Mouse (Mus musculus): ENCODE measurements around the gene Stt3a. TPM values are rescaled to one million over a fixed set of nuclear protein-coding genes. Genes with fewer than 3 reads are reported as not detected.
A peak's percentile ranks its signal among the peaks of the same experiment; 100 is the strongest.

The Stt3a gene
- polyA plus RNA-seq, 1 experiment from 2014 or later, result 155 TPM

- peak within 1 kb of the TSS; percentile 94 for H3K9ac ChIP-seq (ENCODE audit: low read length)
- H3K4me2 ChIP-seq, result peak within 1 kb of the TSS; percentile 83
- H3K27me3 ChIP-seq (ENCODE audit: control insufficient read depth, insufficient read depth, low read length), result no peaks in the 10 kb centered on the region
- peak; percentile 100 for DNase-seq (ENCODE audit: low spot score, missing footprints)
- peak; percentile 100 for ATAC-seq (ENCODE audit: low FRiP score)
- peak within 1 kb of the TSS; percentile 86 for H3K4me3 ChIP-seq (ENCODE audit: low read depth, low read length)
- H3K4me1 ChIP-seq (ENCODE audit: control insufficient read depth, insufficient read depth, low read length), result peaks cover 11% of the 10 kb centered on the region
- WGBS, result under 1% methylated on average over 66 of the region's 66 CpGs
- no peak within 1 kb of the TSS for H3K27ac ChIP-seq (ENCODE audit: low read depth, low read length)
- H3K36me3 ChIP-seq (ENCODE audit: control insufficient read depth, insufficient read depth, low read length), result no peaks in the 10 kb centered on the region
- no peaks in the 10 kb centered on the region for H3K9me3 ChIP-seq (ENCODE audit: control insufficient read depth, low read length)
Measured at GRCm38 (mm10) chr9:36796781-36797555, 29.5 kb upstream of the Stt3a start, which contains the start of gene Ei24. Ei24 (minus strand) TSS chr9:36797393.

- Histone ChIP-seq H3K27ac (ENCODE audit: low read depth, low read length) (no peak overlapping the region), H3K27me3 (ENCODE audit: control insufficient read depth, insufficient read depth, low read length) (no peaks in the 10 kb centered on the region), H3K4me3 (ENCODE audit: low read depth, low read length) (peak overlapping the region; percentile 86), H3K9me3 (ENCODE audit: control insufficient read depth, low read length) (no peaks in the 10 kb centered on the region), H3K4me1 (ENCODE audit: control insufficient read depth, insufficient read depth, low read length) (peaks cover 11% of the 10 kb centered on the region), H3K4me2 (peak overlapping the region; percentile 83), H3K36me3 (ENCODE audit: control insufficient read depth, insufficient read depth, low read length) (0 out of 2 replicates have a peak, but pooled peaks cover 2% of the 10 kb centered on the region), H3K9ac (ENCODE audit: low read length) (peak overlapping the region; percentile 94)
- WGBS, result 25% methylated on average over 5 of the region's 5 CpGs
- no peak for ATAC-seq (ENCODE audit: low FRiP score)
- no peak for DNase-seq (ENCODE audit: low spot score, missing footprints)
Measured at GRCm38 (mm10) chr9:36796224-36796623, 28.7 kb upstream of the Stt3a start.

GRCm38 (mm10) chr9:36795556-36795955, 28.1 kb upstream of the Stt3a start:
- WGBS, result 81% methylated on average over 1 of the region's 1 CpGs
- DNase-seq (ENCODE audit: low spot score, missing footprints) (no peak), ATAC-seq (ENCODE audit: low FRiP score) (no peak)
- H3K9me3 ChIP-seq (ENCODE audit: control insufficient read depth, low read length), result no peaks in the 10 kb centered on the region
- no peak overlapping the region for H3K4me2 ChIP-seq
- H3K4me1 ChIP-seq (ENCODE audit: control insufficient read depth, insufficient read depth, low read length), result peaks cover 11% of the 10 kb centered on the region
- no peaks in the 10 kb centered on the region for H3K27me3 ChIP-seq (ENCODE audit: control insufficient read depth, insufficient read depth, low read length)
- no peak overlapping the region for H3K27ac ChIP-seq (ENCODE audit: low read depth, low read length)
- H3K4me3 ChIP-seq (ENCODE audit: low read depth, low read length), result no peak overlapping the region
- no peak overlapping the region for H3K9ac ChIP-seq (ENCODE audit: low read length)
- peaks cover 5% of the 10 kb centered on the region; the same call in 1 of the 2 replicates for H3K36me3 ChIP-seq (ENCODE audit: control insufficient read depth, insufficient read depth, low read length)

- Histone ChIP-seq H3K4me2 (no peak overlapping the region), H3K27me3 (ENCODE audit: control insufficient read depth, insufficient read depth, low read length) (no peaks in the 10 kb centered on the region), H3K9me3 (ENCODE audit: control insufficient read depth, low read length) (no peaks in the 10 kb centered on the region), H3K36me3 (ENCODE audit: control insufficient read depth, insufficient read depth, low read length) (peaks cover 8% of the 10 kb centered on the region), H3K9ac (ENCODE audit: low read length) (no peak overlapping the region), H3K4me3 (ENCODE audit: low read depth, low read length) (no peak overlapping the region), H3K4me1 (ENCODE audit: control insufficient read depth, insufficient read depth, low read length) (peaks cover 11% of the 10 kb centered on the region), H3K27ac (ENCODE audit: low read depth, low read length) (no peak overlapping the region)
- 88% methylated on average over 2 of the region's 2 CpGs for WGBS
- ATAC-seq (ENCODE audit: low FRiP score), result no peak
- no peak for DNase-seq (ENCODE audit: low spot score, missing footprints)
Measured at GRCm38 (mm10) chr9:36794487-36794886, 27.0 kb upstream of the Stt3a start.

GRCm38 (mm10) chr9:36792191-36792590, 24.7 kb upstream of the Stt3a start:
- Histone ChIP-seq H3K27ac (ENCODE audit: low read depth, low read length) (no peak overlapping the region), H3K27me3 (ENCODE audit: control insufficient read depth, insufficient read depth, low read length) (no peaks in the 10 kb centered on the region), H3K36me3 (ENCODE audit: control insufficient read depth, insufficient read depth, low read length) (peaks cover 22% of the 10 kb centered on the region), H3K9ac (ENCODE audit: low read length) (no peak overlapping the region), H3K4me1 (ENCODE audit: control insufficient read depth, insufficient read depth, low read length) (peaks cover 11% of the 10 kb centered on the region), H3K4me3 (ENCODE audit: low read depth, low read length) (no peak overlapping the region), H3K4me2 (no peak overlapping the region), H3K9me3 (ENCODE audit: control insufficient read depth, low read length) (no peaks in the 10 kb centered on the region)
- WGBS, result 90% methylated on average over 3 of the region's 3 CpGs
- DNase-seq (ENCODE audit: low spot score, missing footprints) (no peak), ATAC-seq (ENCODE audit: low FRiP score) (no peak)

GRCm38 (mm10) chr9:36783921-36784320, 16.4 kb upstream of the Stt3a start:
- Histone ChIP-seq H3K9ac (ENCODE audit: low read length) (no peak overlapping the region), H3K9me3 (ENCODE audit: control insufficient read depth, low read length) (no peaks in the 10 kb centered on the region), H3K27ac (ENCODE audit: low read depth, low read length) (no peak overlapping the region), H3K4me3 (ENCODE audit: low read depth, low read length) (no peak overlapping the region), H3K4me1 (ENCODE audit: control insufficient read depth, insufficient read depth, low read length) (no peaks in the 10 kb centered on the region), H3K4me2 (no peak overlapping the region), H3K27me3 (ENCODE audit: control insufficient read depth, insufficient read depth, low read length) (no peaks in the 10 kb centered on the region), H3K36me3 (ENCODE audit: control insufficient read depth, insufficient read depth, low read length) (peaks cover 35% of the 10 kb centered on the region)
- DNase-seq (ENCODE audit: low spot score, missing footprints) (no peak), ATAC-seq (ENCODE audit: low FRiP score) (no peak)
- 90% methylated on average over 2 of the region's 2 CpGs for WGBS

GRCm38 (mm10) chr9:36769048-36769413, 1.6 kb upstream of the Stt3a start:
- Histone ChIP-seq H3K4me3 (ENCODE audit: low read depth, low read length) (no peak overlapping the region), H3K27me3 (ENCODE audit: control insufficient read depth, insufficient read depth, low read length) (no peaks in the 10 kb centered on the region), H3K27ac (ENCODE audit: low read depth, low read length) (no peak overlapping the region), H3K4me2 (no peak overlapping the region; the same call in 1 of the 2 replicates), H3K36me3 (ENCODE audit: control insufficient read depth, insufficient read depth, low read length) (peaks cover 4% of the 10 kb centered on the region; the same call in 1 of the 2 replicates), H3K9ac (ENCODE audit: low read length) (no peak overlapping the region), H3K4me1 (ENCODE audit: control insufficient read depth, insufficient read depth, low read length) (peaks cover 10% of the 10 kb centered on the region), H3K9me3 (ENCODE audit: control insufficient read depth, low read length) (no peaks in the 10 kb centered on the region)
- WGBS, result 76% methylated on average over 1 of the region's 1 CpGs
- DNase-seq (ENCODE audit: low spot score, missing footprints), result no peak
- no peak for ATAC-seq (ENCODE audit: low FRiP score)

- DNase-seq (ENCODE audit: low spot score, missing footprints) (no peak), ATAC-seq (ENCODE audit: low FRiP score) (peak; percentile 20)
- peak overlapping the region; percentile 87 for H3K9ac ChIP-seq (ENCODE audit: low read length)
- H3K27ac ChIP-seq (ENCODE audit: low read depth, low read length), result peak overlapping the region; percentile 59
- H3K4me2 ChIP-seq, result peak overlapping the region; percentile 87
- no peaks in the 10 kb centered on the region for H3K27me3 ChIP-seq (ENCODE audit: control insufficient read depth, insufficient read depth, low read length)
- 14% methylated on average over 25 of the region's 25 CpGs for WGBS
- peak overlapping the region; percentile 84 for H3K4me3 ChIP-seq (ENCODE audit: low read depth, low read length)
- H3K36me3 ChIP-seq (ENCODE audit: control insufficient read depth, insufficient read depth, low read length), result peaks cover 6% of the 10 kb centered on the region; the same call in 1 of the 2 replicates
- H3K4me1 ChIP-seq (ENCODE audit: control insufficient read depth, insufficient read depth, low read length), result peaks cover 10% of the 10 kb centered on the region
- no peaks in the 10 kb centered on the region for H3K9me3 ChIP-seq (ENCODE audit: control insufficient read depth, low read length)
Measured at GRCm38 (mm10) chr9:36768156-36769047, 923 bp upstream of the Stt3a start.

GRCm38 (mm10) chr9:36764378-36764777, 3.1 kb downstream of the Stt3a start:
- Histone ChIP-seq H3K4me2 (no peak overlapping the region), H3K27ac (ENCODE audit: low read depth, low read length) (no peak overlapping the region), H3K9me3 (ENCODE audit: control insufficient read depth, low read length) (no peaks in the 10 kb centered on the region), H3K27me3 (ENCODE audit: control insufficient read depth, insufficient read depth, low read length) (no peaks in the 10 kb centered on the region), H3K4me3 (ENCODE audit: low read depth, low read length) (no peak overlapping the region), H3K4me1 (ENCODE audit: control insufficient read depth, insufficient read depth, low read length) (peaks cover 10% of the 10 kb centered on the region), H3K9ac (ENCODE audit: low read length) (no peak overlapping the region), H3K36me3 (ENCODE audit: control insufficient read depth, insufficient read depth, low read length) (peaks cover 15% of the 10 kb centered on the region; the same call in 1 of the 2 replicates)
- WGBS, result 91% methylated on average over 1 of the region's 1 CpGs
- no peak for DNase-seq (ENCODE audit: low spot score, missing footprints)
- no peak for ATAC-seq (ENCODE audit: low FRiP score)
